Mouse (Mus musculus) layer of hippocampus, adult 2 months (tissue): Measurements from ENCODE around the gene Kcnab2. TPM values are rescaled to one million over a fixed set of nuclear protein-coding genes. Genes with fewer than 3 reads are reported as not detected.
A peak's percentile ranks its signal among the peaks of the same experiment; 100 is the strongest.

Experiments used
- DNase-seq, 2 experiments: peaks; one replicate each; pipeline ENCODE4 v3.0.0; 2022; ENCODE audit warnings: low spot score in 2 of 2
- H3K27ac ChIP-seq: fragments of 200-600 bp; 2 replicates; pipeline ENCODE4 v1.8.1; 2022
- H3K4me3 ChIP-seq: fragments of 200-600 bp; 2 replicates; pipeline ENCODE4 v1.8.1; 2022; ENCODE audit warnings: mild to moderate bottlenecking
- CTCF ChIP-seq: fragments of 200-600 bp; conservative IDR thresholded peaks from 2 replicates; pipeline ENCODE4 v1.8.1; 2022; ENCODE audit warnings: antibody characterized with exemption, mild to moderate bottlenecking, moderate library complexity
- total RNA-seq, 2 experiments: library from RNA; stranded (reverse); gene quantifications; 2 replicates each; pipeline ENCODE4 v1.2.3; 2021

Kcnab2 gene
- total RNA-seq, 2 experiments from 2014 or later, result 740 to 785 TPM

DNA sequence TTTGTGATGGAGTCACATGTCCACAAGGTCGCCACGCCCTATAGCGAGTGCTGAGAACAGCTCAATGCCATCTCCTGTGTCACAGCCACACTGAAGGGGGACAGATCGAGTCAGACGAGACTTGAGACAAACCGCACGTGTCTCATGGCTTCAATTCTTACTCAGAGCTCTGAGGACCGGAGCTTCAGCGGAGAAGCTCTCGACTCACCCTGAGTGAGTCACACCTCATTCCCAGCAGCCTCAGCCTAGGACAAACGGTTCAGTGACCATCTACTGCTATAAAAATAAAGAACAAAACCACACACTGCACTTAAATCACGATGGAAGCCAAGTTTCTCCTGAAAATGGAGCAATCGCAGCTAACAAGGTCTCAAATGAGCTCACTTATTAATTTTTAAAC lies 66.7 kb downstream of the Kcnab2 start:
- H3K27ac ChIP-seq, result peak overlapping the region; percentile 74
- DNase-seq, result no peak
- H3K4me3 ChIP-seq, result no peak overlapping the region
- TF ChIP-seq CTCF, result no peak

DNA sequence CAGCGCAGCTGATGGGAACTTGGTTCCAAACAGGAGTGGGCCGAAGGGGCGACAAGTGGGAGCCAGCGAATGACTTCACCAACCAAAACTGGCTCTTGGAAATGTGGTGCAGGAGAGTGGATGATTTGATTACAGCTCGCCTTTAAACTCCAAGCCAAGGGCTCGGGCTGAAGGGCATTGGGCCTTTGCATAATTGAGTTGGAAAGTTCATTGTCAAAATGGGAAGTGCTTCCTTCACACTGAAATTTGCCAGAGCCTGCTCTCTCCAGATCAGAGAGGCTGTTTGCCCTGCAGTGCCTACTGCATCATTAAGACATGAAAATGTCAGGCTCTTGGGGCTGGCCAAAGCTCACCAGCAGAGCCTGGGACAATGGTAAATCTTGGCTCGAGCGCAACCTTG lies 71.1 kb downstream of the Kcnab2 start:
- DNase-seq, result no peak
- no peak for TF ChIP-seq CTCF
- Histone ChIP-seq H3K27ac (peak overlapping the region; percentile 91), H3K4me3 (no peak overlapping the region)

DNA sequence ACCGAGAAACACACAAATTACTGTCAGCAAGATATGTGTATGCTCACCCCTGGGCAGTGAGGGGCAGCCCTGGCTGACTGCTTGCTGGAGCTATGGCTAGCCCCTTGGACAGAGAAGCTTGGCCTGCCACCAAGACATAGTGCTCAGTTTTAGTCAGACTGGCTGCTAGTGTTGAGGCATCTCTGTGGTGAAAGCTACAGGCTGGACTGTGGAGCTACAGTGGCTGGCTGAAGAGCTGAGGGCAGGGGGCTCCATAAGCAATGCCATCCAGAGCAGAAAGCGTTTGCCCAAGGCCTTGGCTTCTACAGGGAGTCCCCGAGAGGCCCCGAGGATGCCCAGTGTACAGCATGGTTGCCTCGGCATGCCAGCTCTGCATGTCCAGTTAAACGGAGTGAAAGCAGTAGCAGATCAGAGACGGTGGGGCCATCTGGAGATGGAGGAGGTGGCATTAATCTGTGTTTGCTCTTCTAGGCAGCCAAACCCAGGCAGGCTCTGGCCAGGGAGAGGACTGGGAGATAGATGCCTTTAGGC lies 71.9 kb downstream of the Kcnab2 start:
- no peak for DNase-seq
- H3K27ac ChIP-seq, result peak overlapping the region; percentile 91
- no peak overlapping the region for H3K4me3 ChIP-seq
- no peak for TF ChIP-seq CTCF

DNA sequence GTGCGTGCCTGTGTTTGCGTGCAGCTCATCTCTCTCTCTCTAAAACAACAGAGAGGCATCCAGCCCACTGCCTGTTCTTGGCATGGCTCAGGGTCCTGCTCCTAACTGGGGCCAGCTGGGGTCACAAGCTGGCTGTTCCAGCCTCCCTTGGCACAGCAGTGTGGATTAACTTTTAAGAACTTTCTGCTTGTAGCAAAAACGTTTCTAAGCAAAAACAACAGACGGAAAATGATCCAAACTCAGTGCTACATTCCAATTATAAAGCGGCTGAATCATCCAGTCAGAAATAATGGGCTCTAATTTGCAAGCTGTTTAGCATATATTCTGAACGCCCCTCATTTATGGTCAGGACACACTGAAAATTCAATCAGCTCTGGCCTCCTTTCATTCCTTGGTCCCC lies 72.5 kb downstream of the Kcnab2 start:
- no peak for TF ChIP-seq CTCF
- Histone ChIP-seq H3K4me3 (no peak overlapping the region), H3K27ac (peak overlapping the region; percentile 91)
- peak; percentile 49 to 67 for DNase-seq

DNA sequence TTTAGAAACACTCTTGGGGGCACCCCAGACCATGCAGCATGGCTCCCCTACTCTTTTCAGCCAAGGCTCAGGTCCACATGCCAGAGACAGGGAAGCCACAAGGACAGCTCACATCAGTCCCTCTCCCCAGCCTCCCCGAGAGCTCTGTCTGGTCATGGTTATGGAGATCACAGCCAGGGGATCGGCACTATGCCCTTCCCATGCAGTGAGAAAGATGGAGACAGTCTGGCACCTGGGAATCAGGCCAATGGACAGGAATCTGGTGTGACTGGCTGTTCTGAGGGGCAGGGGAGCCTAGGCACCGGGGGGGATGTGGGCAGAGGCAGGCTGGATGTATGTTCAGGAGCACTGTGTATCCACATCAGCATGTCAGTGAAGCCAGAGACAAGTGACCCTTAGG lies 78.7 kb downstream of the Kcnab2 start:
- no peak for TF ChIP-seq CTCF
- DNase-seq, result no peak
- Histone ChIP-seq H3K27ac (peak overlapping the region; percentile 29; the same call in 1 of the 2 replicates), H3K4me3 (no peak overlapping the region)

DNA sequence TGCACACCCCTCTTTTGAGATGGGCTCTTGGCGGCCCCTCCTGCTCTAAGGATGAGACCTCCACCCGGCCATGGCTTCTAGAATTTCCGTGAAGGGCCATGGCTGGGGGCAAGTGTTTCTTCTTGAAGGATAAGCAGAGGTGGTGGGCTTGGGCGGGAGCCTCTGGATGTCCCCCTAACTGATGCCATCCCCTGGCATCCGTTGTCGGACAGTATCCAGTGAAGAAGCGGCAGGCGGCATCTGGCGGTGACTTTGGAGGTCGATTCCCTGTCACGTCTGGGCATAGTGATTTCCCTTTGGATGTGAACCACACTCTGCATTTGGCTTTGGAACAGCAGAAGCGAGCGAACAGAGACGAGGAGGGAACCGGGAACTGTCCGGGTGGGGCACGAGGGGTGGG lies 85.0 kb downstream of the Kcnab2 start:
- H3K27ac ChIP-seq, result peak overlapping the region; percentile 86
- no peak for TF ChIP-seq CTCF
- DNase-seq, result no peak
- H3K4me3 ChIP-seq, result no peak overlapping the region

DNA sequence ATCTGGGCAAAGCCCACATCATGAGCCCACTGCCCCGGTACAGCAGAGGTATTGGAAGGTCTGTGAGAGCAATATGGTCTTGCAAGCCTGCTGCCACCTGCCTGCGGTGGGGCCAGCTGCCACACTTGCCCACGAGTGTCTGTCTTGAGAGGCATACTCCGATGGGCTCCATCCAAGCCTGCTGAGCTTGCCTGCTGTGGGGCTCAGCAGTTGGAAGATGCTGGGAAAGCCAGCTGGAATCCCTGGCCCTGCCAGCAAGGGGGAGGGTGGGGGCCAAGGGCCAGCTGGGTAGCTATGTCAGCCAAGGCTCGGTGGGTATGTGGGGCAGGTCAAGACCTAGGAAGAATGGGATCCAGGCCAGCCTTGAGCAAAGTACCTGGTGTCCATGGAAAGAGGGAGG lies 85.5 kb downstream of the Kcnab2 start:
- peak overlapping the region; percentile 86 for H3K27ac ChIP-seq
- TF ChIP-seq CTCF, result no peak
- no peak overlapping the region for H3K4me3 ChIP-seq
- peak; percentile 55 to 67 for DNase-seq

DNA sequence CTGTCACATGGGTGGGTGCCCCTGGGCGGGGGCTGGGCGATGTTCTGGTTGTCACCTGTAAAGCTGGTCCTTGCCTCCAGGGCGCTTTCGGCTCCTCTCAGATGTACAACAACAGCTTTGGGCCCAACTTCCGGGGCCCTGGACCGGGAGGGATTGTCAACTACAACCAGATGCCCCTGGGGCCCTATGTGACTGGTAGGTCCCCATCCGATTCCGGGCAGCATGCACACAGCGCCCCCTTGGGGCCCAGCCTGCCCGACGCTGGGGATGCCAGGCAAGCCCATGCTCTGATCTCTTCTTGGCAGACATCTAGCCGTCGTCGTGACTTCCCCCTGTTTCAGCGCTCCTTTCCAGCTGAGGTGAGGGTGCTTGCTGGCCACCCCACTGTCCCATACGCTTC lies 92.0 kb downstream of the Kcnab2 start:
- Histone ChIP-seq H3K4me3 (no peak overlapping the region), H3K27ac (no peak overlapping the region)
- DNase-seq, result peak in 1 of 2 experiments; percentile 60
- TF ChIP-seq CTCF, result peak; percentile 81

DNA sequence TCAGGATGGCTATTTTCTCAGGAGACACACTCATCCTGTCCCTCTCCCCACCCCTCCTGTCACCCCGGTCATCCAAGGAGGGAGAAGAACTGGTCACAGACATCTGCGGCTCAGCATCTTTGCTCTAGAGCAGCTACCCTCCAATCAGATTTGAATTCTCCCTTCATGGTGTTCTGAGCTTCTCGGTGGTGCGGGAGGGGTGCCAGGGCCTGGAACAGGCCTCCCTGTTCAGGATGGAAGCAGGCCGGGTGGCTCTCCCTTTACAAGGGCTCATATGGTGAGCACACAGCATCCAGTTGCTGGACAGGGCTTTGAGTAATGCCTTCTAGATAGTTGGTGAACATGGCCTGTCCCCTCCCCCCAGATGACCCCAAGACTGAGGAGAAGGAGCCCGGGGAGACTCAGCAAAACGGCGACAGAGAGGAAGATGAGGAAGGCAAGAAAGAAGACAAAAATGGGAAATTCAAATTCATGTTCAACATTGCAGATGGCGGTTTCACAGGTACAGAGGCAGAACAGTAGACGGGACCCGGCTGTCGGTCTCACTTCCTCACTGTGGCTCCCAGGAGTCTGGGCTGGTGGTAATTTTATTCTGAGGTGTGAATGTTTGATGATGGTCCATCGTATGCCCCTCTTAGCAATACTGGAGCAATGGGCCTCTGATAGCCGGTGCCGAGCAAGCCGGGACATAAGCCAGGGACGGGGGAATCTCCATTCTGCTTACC lies 95.0 kb downstream of the Kcnab2 start:
- H3K27ac ChIP-seq, result peak overlapping the region; percentile 32; the same call in 1 of the 2 replicates
- TF ChIP-seq CTCF, result no peak
- no peak overlapping the region for H3K4me3 ChIP-seq
- no peak for DNase-seq

DNA sequence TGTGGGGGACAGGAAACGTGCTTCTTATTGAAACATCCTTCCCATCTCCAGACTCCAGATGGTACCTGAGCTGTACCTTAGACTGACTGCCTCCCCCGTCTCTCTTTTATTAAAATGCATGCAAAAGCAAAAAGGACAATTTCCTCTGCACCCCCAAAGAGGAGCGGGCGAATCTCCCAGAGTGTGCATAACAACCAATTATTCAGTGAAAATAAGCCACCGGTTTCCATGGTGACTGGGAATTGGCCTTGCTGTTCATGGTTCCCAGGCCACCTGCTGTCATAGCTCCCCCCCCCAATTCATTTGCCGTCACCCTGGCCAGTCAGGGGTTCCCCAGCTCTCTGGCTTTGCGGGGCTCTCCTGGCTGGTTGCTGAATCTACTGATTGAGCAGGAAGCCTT lies 112.4 kb downstream of the Kcnab2 start:
- peak in 1 of 2 experiments; percentile 52 for DNase-seq
- TF ChIP-seq CTCF, result no peak
- peak overlapping the region; percentile 70; the same call in 1 of the 2 replicates for H3K27ac ChIP-seq
- H3K4me3 ChIP-seq, result no peak overlapping the region

DNA sequence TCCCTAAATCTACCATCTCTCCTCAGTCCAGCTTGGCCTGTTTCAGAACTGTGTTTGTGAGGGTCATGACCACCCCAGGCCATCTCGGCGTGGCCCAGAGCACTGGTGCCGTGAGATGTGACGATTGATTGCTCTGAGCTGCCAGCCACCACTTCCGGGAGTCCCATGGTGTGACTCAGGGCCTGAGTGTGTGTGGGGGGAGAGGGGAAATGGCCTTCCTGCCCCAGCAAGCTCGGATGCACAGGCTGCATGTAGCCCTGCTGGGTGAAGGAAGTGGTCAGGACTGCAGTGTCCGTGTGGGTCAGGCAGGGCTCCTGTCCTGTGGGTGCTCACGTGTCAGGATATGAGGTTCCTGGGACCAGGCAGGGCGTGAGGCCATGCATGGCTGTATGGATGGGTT lies 115.5 kb downstream of the Kcnab2 start:
- Histone ChIP-seq H3K27ac (no peak overlapping the region), H3K4me3 (no peak overlapping the region)
- no peak for TF ChIP-seq CTCF
- DNase-seq, result no peak

DNA sequence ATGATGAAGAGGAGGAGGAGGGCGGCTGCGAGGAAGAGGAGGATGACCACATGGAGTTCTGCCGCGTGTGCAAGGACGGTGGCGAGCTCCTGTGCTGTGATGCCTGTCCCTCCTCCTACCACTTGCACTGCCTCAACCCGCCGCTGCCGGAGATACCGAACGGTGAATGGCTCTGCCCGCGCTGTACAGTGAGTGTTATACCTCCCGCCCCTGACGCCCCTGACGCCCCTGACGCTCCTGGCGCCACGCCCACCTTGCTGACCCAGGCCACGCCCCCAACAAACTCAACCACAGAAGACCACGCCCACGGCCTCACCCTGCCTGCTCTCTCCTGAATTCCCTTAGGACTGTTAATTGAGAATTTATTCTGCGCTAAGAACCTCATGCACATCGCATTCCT lies 116.8 kb downstream of the Kcnab2 start:
- no peak for DNase-seq
- no peak for TF ChIP-seq CTCF
- H3K27ac ChIP-seq, result no peak overlapping the region
- H3K4me3 ChIP-seq, result no peak overlapping the region

DNA sequence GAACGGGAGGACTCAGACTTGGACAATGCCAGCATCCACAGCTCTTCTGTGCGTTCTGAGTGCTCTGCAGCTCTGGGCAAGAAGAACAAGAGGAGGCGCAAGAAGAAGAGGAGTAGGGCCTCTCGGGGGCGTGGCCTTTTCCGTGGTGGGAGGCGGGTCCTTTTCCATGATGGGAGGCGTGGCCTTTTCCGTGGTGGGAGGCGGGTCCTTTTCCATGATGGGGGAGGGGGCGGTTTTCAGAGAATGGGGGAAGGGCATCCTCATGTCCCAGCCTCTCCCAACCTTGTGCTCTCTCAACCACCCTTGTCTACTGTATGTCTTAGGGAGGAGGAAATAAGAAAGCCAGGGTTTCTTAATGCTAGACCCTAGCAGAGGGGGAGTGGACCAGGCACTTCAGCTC lies 118.0 kb downstream of the Kcnab2 start:
- Histone ChIP-seq H3K4me3 (no peak overlapping the region), H3K27ac (no peak overlapping the region)
- no peak for DNase-seq
- TF ChIP-seq CTCF, result no peak

DNA sequence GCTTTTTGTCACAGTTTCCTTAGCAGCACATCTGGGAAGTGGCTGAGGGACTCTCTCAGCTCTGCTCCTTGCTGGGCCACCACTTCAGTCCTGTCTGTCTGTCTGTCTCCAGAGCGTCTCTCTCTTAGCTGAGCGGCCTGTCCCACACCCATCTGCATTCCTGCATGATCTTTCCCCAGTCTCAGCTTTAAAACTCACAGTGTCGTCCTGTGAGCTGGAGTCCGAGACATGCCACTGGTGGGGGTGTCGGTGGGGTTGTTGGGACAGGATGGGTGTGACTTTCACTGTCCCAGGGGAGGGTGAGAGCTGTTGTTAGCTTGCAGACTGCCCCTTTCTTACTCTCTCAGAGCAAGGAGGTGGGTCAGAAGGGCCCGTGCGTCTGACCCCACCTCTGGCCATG lies 122.0 kb downstream of the Kcnab2 start:
- H3K4me3 ChIP-seq, result no peak overlapping the region
- no peak overlapping the region for H3K27ac ChIP-seq
- TF ChIP-seq CTCF, result no peak
- no peak for DNase-seq
